Mouse (Mus musculus) hindbrain, postnatal 0 days (tissue): ENCODE results near the gene 1700102P08Rik. TPM values are rescaled to one million over a fixed set of nuclear protein-coding genes. Genes with fewer than 3 reads are reported as not detected.

Experiments used
- ATAC-seq: fragments of 200-750 bp; cut with Nextera tagmentation; 2 replicates; pipeline ENCODE4 v1.8.0; 2017; ENCODE audit warnings: mild to moderate bottlenecking, moderate TSS enrichment, moderate library complexity
- DNase-seq: peaks from one replicate; pipeline ENCODE4 v3.0.0-alpha.2; 2015; ENCODE audit warnings: low spot score
- H3K27ac ChIP-seq: fragments of 300-500 bp; sonication (generic); 2 replicates; pipeline ENCODE4 v1.5.1; 2014; ENCODE audit warnings: mild to moderate bottlenecking
- H3K27me3 ChIP-seq: fragments of 300-500 bp; sonication (generic); 2 replicates; pipeline ENCODE4 v1.6.1; 2014; ENCODE audit warnings: low read length, mixed read lengths; ENCODE audit not compliant: insufficient read depth
- H3K36me3 ChIP-seq: fragments of 300-500 bp; sonication (generic); 2 replicates; pipeline ENCODE4 v1.6.1; 2014; ENCODE audit warnings: low read length, mixed read lengths; ENCODE audit not compliant: insufficient read depth
- H3K4me1 ChIP-seq: fragments of 300-500 bp; sonication (generic); 2 replicates; pipeline ENCODE4 v1.6.1; 2014; ENCODE audit warnings: antibody characterized with exemption, low read length, mixed read lengths; ENCODE audit not compliant: insufficient read depth
- H3K4me2 ChIP-seq: fragments of 300-500 bp; sonication (generic); 2 replicates; pipeline ENCODE4 v1.6.1; 2014; ENCODE audit warnings: low read depth, mild to moderate bottlenecking, low read length, moderate library complexity, mixed read lengths
- H3K4me3 ChIP-seq: fragments of 300-500 bp; sonication (generic); 2 replicates; pipeline ENCODE4 v1.5.1; 2014; ENCODE audit warnings: low read length
- H3K9ac ChIP-seq: fragments of 300-500 bp; sonication (generic); replicated peaks from 2 replicates; pipeline ENCODE4 v1.6.1; 2014; ENCODE audit warnings: mild to moderate bottlenecking, low read length, moderate library complexity, mixed read lengths
- H3K9me3 ChIP-seq: fragments of 300-500 bp; sonication (generic); 2 replicates; pipeline ENCODE4 v1.6.1; 2016; ENCODE audit warnings: low read length, mixed read lengths
- CTCF ChIP-seq: IDR thresholded peaks from 2 replicates; pipeline ENCODE4 v1.5.1; 2016; ENCODE audit warnings: antibody characterized with exemption, control low read depth, low read depth
- WGBS: fragments of 180-500 bp; shearing (Covaris S2); extraction: QIAGEN DNeasy Blood & Tissue Kit; methylation state at CpG from one replicate; pipeline ENCODE4 v1.1.7; 2014; 5-methylcytosine and 5-hydroxymethylcytosine counted together
- polyA plus RNA-seq: library from polyadenylated mRNA; unstranded; fragments of >200 nt; fragmentation: Nextera tagmentation; extraction: Ambion mirVana; gene quantifications from 2 replicates; pipeline ENCODE4 v1.2.1, GENCODE M21; 2015
- total RNA-seq: library from RNA; depleted of rRNA; stranded (reverse); fragments of >200 nt; gene quantifications from 2 replicates; pipeline ENCODE4 v1.2.3, GENCODE M21; 2014

The 1700102P08Rik gene
- total and polyA plus RNA-seq, 2 experiments from 2014 or later, result 0.61 to 2.8 TPM

DNA sequence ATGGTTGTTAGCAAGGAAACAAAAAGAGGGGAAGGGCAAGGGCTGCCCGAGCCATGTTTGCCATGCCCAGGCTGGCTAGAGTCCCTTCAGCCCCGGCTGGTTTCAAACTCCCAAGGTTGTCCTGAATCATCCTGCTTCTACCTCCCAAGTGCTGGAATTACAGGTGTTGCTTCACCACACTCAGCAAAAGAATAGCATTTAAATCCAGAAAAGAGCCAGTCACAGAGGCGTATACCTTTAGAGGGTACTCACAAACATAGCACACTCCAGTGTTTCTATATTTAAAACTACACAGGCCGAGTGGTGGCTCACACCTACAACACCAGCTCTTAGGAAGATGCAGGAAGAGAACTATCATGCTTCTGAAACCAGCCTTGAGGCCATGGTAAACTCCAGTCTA lies 16.9 kb downstream of the 1700102P08Rik start:
- no peaks in the 10 kb centered on the region for H3K9me3 ChIP-seq
- no peak overlapping the region for H3K9ac ChIP-seq
- 92% methylated on average over 4 of the region's 4 CpGs for WGBS
- DNase-seq (no peak), ATAC-seq (no peak)
- no peaks in the 10 kb centered on the region for H3K36me3 ChIP-seq
- no peaks in the 10 kb centered on the region for H3K27me3 ChIP-seq
- no peaks in the 10 kb centered on the region for H3K4me1 ChIP-seq
- no peak overlapping the region for H3K4me2 ChIP-seq
- H3K4me3 ChIP-seq, result no peak overlapping the region
- TF ChIP-seq CTCF, result no peak
- H3K27ac ChIP-seq, result no peak overlapping the region

DNA sequence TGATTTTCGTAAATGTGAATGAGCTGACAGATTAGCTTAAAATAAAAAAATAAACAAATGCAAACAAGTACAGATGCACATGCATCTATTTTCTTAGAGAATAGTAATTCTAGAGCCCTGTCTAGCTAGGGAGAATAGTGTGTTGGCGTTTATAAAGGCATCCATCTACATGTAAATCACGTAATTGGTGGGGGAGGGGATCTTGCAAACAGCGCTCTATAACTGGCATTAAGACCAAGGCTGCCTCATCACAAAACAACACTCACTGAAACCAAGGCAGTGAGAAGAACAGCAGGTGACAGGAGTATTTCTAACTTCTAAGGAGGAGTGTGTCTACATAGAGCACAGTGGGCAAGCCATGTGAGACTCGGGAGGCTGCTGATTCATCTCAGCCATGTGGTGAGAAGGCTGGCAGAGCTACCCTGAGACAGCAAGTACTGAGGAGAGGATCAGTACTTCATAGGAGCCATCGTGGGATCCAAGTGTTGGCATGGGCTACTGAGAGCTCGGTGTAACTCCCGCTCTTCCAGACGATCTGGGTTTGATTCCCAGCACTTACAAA lies 18.9 kb downstream of the 1700102P08Rik start:
- Histone ChIP-seq H3K4me2 (no peak overlapping the region), H3K9ac (no peak overlapping the region), H3K4me3 (no peak overlapping the region), H3K27me3 (no peaks in the 10 kb centered on the region), H3K27ac (no peak overlapping the region), H3K4me1 (no peaks in the 10 kb centered on the region), H3K36me3 (no peaks in the 10 kb centered on the region), H3K9me3 (no peaks in the 10 kb centered on the region)
- DNase-seq (peak; percentile 10), ATAC-seq (no peak)
- TF ChIP-seq CTCF, result no peak
- 67% methylated on average over 9 of the region's 9 CpGs for WGBS

- DNase-seq (peak; percentile 12), ATAC-seq (no peak)
- Histone ChIP-seq H3K4me3 (no peak overlapping the region), H3K4me1 (no peaks in the 10 kb centered on the region), H3K4me2 (no peak overlapping the region), H3K27me3 (no peaks in the 10 kb centered on the region), H3K9me3 (no peaks in the 10 kb centered on the region), H3K27ac (no peak overlapping the region), H3K36me3 (no peaks in the 10 kb centered on the region), H3K9ac (no peak overlapping the region)
- TF ChIP-seq CTCF, result peak; percentile 54
- 88% methylated on average over 1 of the region's 1 CpGs for WGBS
Measured at GRCm38 (mm10) chr9:108412221-108412620, 19.6 kb downstream of the 1700102P08Rik start.

DNA sequence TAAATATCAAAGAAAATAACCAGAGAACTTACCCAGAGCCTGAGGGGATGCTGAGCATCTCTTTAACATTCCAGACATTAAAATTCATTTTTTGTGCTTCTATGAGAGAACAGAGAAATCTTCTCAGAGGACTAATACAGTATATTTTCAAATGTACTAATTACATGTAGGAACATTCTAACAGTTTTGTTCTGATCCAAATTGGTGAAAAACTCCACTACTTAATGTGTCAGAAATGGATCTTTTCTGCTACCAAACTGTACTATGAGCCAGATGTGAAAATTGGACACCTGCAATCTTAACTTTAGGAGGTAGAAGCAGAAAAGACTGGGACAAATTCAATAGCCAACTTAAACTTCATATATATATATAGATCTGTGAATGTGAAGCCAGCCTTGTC lies 35.8 kb downstream of the 1700102P08Rik start, which contains the start of gene Ccdc36:
Gene Ccdc36, minus strand, starts transcription at position 101 of the 400 bp plus-strand sequence.
- Histone ChIP-seq H3K4me1 (no peaks in the 10 kb centered on the region), H3K36me3 (no peaks in the 10 kb centered on the region), H3K9ac (no peak within 1 kb of the TSS), H3K4me3 (no peak within 1 kb of the TSS), H3K9me3 (no peaks in the 10 kb centered on the region), H3K4me2 (no peak within 1 kb of the TSS), H3K27ac (no peak within 1 kb of the TSS), H3K27me3 (no peaks in the 10 kb centered on the region)
- ATAC-seq (no peak), DNase-seq (no peak)
- TF ChIP-seq CTCF, result no peak

GRCm38 (mm10) chr9:108431431-108432067 lies 38.9 kb downstream of the 1700102P08Rik start:
- H3K4me1 ChIP-seq, result no peaks in the 10 kb centered on the region
- H3K4me2 ChIP-seq, result peak overlapping the region; percentile 46
- no peak for TF ChIP-seq CTCF
- peak overlapping the region; percentile 21 for H3K4me3 ChIP-seq
- H3K27me3 ChIP-seq, result no peaks in the 10 kb centered on the region
- H3K9ac ChIP-seq, result no peak overlapping the region
- H3K27ac ChIP-seq, result no peak overlapping the region
- no peaks in the 10 kb centered on the region for H3K36me3 ChIP-seq
- 44% methylated on average over 32 of the region's 32 CpGs for WGBS
- ATAC-seq (peak; percentile 70; the same call in 1 of the 2 replicates), DNase-seq (peak; percentile 63)
- no peaks in the 10 kb centered on the region for H3K9me3 ChIP-seq

- Histone ChIP-seq H3K4me1 (peaks cover 4% of the 10 kb centered on the region; the same call in 1 of the 2 replicates), H3K4me2 (no peak within 1 kb of the TSS), H3K4me3 (no peak within 1 kb of the TSS), H3K9ac (no peak within 1 kb of the TSS), H3K9me3 (no peaks in the 10 kb centered on the region), H3K36me3 (no peaks in the 10 kb centered on the region), H3K27ac (no peak within 1 kb of the TSS), H3K27me3 (no peaks in the 10 kb centered on the region)
- WGBS, result 24% methylated on average over 3 of the region's 3 CpGs
- ATAC-seq, result 0 out of 2 replicates have a peak, but pooled peaks have one; percentile 32
- TF ChIP-seq CTCF, result no peak
- peak; percentile 31 for DNase-seq
Measured at GRCm38 (mm10) chr9:108436182-108436581, 43.6 kb downstream of the 1700102P08Rik start, which contains the start of gene BC048562. Gene BC048562, plus strand, starts transcription at chr9:108436482.

DNA sequence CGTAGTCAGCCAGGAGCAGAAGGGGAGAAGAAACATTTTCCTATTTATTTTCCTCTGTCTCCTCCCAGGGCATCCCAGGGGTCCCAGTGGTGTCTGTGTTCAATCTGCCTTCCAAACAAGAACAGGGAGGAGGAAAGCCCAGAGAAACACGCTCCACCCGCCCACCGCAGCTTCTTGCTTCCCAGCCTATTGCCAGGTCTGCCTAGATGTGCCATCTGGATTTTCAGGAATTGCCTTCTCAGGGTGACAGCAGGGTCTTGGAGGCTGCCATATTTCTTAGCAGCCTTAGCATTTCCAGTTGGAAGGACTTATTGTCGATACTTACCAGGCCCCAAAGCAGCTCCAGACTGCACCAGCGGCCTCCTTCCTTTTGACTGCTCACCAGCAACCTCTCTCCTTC lies 46.6 kb downstream of the 1700102P08Rik start:
- TF ChIP-seq CTCF, result no peak
- H3K9me3 ChIP-seq, result no peaks in the 10 kb centered on the region
- ATAC-seq (no peak), DNase-seq (peak; percentile 52)
- H3K27ac ChIP-seq, result peak overlapping the region; percentile 11; the same call in 1 of the 2 replicates
- no peak overlapping the region for H3K9ac ChIP-seq
- WGBS, result 59% methylated on average over 6 of the region's 6 CpGs
- H3K4me3 ChIP-seq, result no peak overlapping the region
- H3K36me3 ChIP-seq, result no peaks in the 10 kb centered on the region
- H3K4me1 ChIP-seq, result peaks cover 4% of the 10 kb centered on the region; the same call in 1 of the 2 replicates
- H3K4me2 ChIP-seq, result no peak overlapping the region
- no peaks in the 10 kb centered on the region for H3K27me3 ChIP-seq
